In the genomic region with DNA sequence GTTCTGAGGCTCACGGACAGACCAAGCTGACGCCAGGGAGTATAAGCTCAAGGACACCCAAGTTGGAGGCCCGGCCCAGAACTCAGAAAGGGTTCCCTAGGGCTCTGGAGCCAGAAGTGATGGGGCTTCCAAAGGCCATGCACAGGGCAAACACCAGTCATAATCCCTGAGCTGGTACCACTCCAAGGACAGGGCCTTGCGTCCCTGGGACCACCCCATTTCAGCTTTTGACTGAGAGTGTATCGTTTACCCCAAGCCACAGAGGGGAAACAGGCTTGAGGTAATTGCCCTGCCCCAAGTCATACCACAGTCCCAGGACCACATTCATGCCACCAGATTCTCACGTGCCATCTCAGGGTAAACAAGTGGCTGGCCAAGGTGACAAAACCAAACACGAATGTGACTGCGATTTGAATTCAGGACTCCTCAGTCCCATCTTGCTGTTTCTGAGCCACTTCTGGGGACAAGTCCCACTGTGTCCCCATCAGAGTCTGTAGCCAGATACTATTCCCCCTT, we compare ENCODE assay signal across 11 mouse cellular contexts. TPM values are rescaled to one million over a fixed set of nuclear protein-coding genes. Genes with fewer than 3 reads are reported as not detected.
A peak's percentile ranks its signal among the peaks of the same experiment; 100 is the strongest.
DNase-seq lines count a peak whose midpoint lies in the region; ATAC-seq and TF ChIP-seq lines count a peak whose summit lies in the region.
"Had no signal": no experiment of that assay in that cellular context is flagged by ENCODE, and none has a peak within 500 bp of the region (broad histone marks: within the 10 kb centered on the region; RNA-seq: fewer than 3 reads in every experiment).

No protein-coding gene starts in this region.

- H3K36me3 ChIP-seq in embryonic facial prominence, embryonic 10.5 days (replicated peaks) = peaks cover 26% of the 10 kb centered on the region
- H3K36me3 ChIP-seq in liver, embryonic 14.5 days (replicated peaks; ENCODE audit: control insufficient read depth, insufficient read depth, low read depth) = peaks cover 37% of the 10 kb centered on the region

- H3K27ac ChIP-seq in layer of hippocampus, adult 2 months = peak overlapping the region; percentile 61; the same call in 1 of the 2 replicates
- H3K27ac ChIP-seq in embryonic facial prominence, embryonic 10.5 days (replicated peaks) = peak overlapping the region; percentile 31
- H3K27ac ChIP-seq in liver, embryonic 14.5 days = peak overlapping the region; percentile 92

- no peaks in the 10 kb centered on the region for H3K9me3 ChIP-seq in embryonic facial prominence, embryonic 10.5 days
- H3K9me3 ChIP-seq in liver, embryonic 14.5 days (ENCODE audit: control insufficient read depth, low read length) = no peaks in the 10 kb centered on the region

- 88% methylated on average over 8 of the region's 8 CpGs for WGBS in embryonic facial prominence, embryonic 10.5 days
- 87% methylated on average over 8 of the region's 8 CpGs for WGBS in liver, embryonic 14.5 days (ENCODE audit: insufficient replicate concordance)

- no peak for TF ChIP-seq EP300 in liver, embryonic 14.5 days (IDR thresholded peaks at IDR 0.05; ENCODE audit: low read depth)

- no peak for ATAC-seq in liver, embryonic 14.5 days (ENCODE audit: insufficient read depth)

- H3K9ac ChIP-seq in liver, embryonic 14.5 days (replicated peaks) = peak overlapping the region; percentile 94

- H3K27me3 ChIP-seq in embryonic facial prominence, embryonic 10.5 days (replicated peaks; ENCODE audit: low read depth, poor library complexity, severe bottlenecking) = no peaks in the 10 kb centered on the region
- H3K27me3 ChIP-seq in liver, embryonic 14.5 days (ENCODE audit: control insufficient read depth, insufficient read depth, low read length) = no peaks in the 10 kb centered on the region
- H3K27me3 ChIP-seq: Patski had no signal

- H3K4me2 ChIP-seq in liver, embryonic 14.5 days (ENCODE audit: low read depth) = peak overlapping the region; percentile 93

- peaks cover 63% of the 10 kb centered on the region for H3K4me1 ChIP-seq in embryonic facial prominence, embryonic 10.5 days
- peaks cover 49 to 66% of the 10 kb centered on the region in 2 experiments for H3K4me1 ChIP-seq in liver, embryonic 14.5 days (replicated peaks; ENCODE audit: control insufficient read depth in 2 of 2, insufficient read depth in 2 of 2, low read length in 1 of 2)

- no peak overlapping the region for H3K4me3 ChIP-seq in layer of hippocampus, adult 2 months
- 0 out of 2 replicates have a peak overlapping the region, but pooled peaks have one; percentile 0 for H3K4me3 ChIP-seq in embryonic facial prominence, embryonic 10.5 days
- H3K4me3 ChIP-seq in liver, embryonic 14.5 days (ENCODE audit: insufficient read depth in 1 of 2, low read depth in 2 of 2, low read length in 2 of 2) = peak overlapping the region; percentile 94 to 98

- no peak for TF ChIP-seq CTCF in layer of hippocampus, adult 2 months (conservative IDR thresholded peaks at IDR 0.05)
- TF ChIP-seq CTCF in liver, embryonic 14.5 days (IDR thresholded peaks at IDR 0.05; ENCODE audit: low read depth) = no peak

- peak; percentile 34 for DNase-seq in cerebellum, adult 9-10 months
- DNase-seq in cerebellum, postnatal 36 days = no peak
- no peak for DNase-seq in layer of hippocampus, adult 2 months (ENCODE audit: low spot score in 2 of 2)
- no peak for DNase-seq in layer of hippocampus, adult 9-11 months
- DNase-seq in embryonic facial prominence, embryonic 10.5 days (ENCODE audit: low spot score) = no peak
- no peak for DNase-seq in liver, embryonic 14.5 days (ENCODE audit: low read depth in 3 of 3, low spot score in 3 of 3)
- no peak for DNase-seq in left cerebral cortex, adult 9 months (ENCODE audit: low spot score in 2 of 2)
- no peak for DNase-seq in urinary bladder, postnatal 14 days (ENCODE audit: low spot score)
- DNase-seq: B cell, adult 2 months; kidney, adult 11 months had no signal

RNA-seq across cellular contexts. Expression of a gene that starts 4.8 kb away (rescaled TPM):
- 10 to 100 TPM; 63.7 to 65.6 TPM for total RNA-seq in layer of hippocampus, adult 2 months (2021)
- 194 and 204 TPM in 2 replicates for polyA plus RNA-seq in embryonic facial prominence, embryonic 10.5 days (2016; fragmentation: Nextera tagmentation; extraction: Ambion mirVana)
- polyA plus RNA-seq in liver, embryonic 14.5 days (2012; rRNA removed) = 88.8 and 94.0 TPM in 2 replicates
- polyA plus RNA-seq in liver, embryonic 14.5 days (2014; fragmentation: Nextera tagmentation; extraction: Ambion mirVana) = 103 and 109 TPM in 2 replicates

RNA-seq across cellular contexts. Expression of a gene that starts 18.4 kb away (rescaled TPM):
- 10 to 100 TPM; 90.5 to 91.5 TPM for total RNA-seq in layer of hippocampus, adult 2 months (2021)
- polyA plus RNA-seq in embryonic facial prominence, embryonic 10.5 days (2016; fragmentation: Nextera tagmentation; extraction: Ambion mirVana) = 181 and 182 TPM in 2 replicates
- polyA plus RNA-seq in liver, embryonic 14.5 days (2012; rRNA removed) = 22.8 and 25.1 TPM in 2 replicates
- 49.4 and 58.5 TPM in 2 replicates for polyA plus RNA-seq in liver, embryonic 14.5 days (2014; fragmentation: Nextera tagmentation; extraction: Ambion mirVana)

RNA-seq across cellular contexts. Expression of a gene that starts 45.0 kb away (rescaled TPM):
- total RNA-seq in layer of hippocampus, adult 2 months (2021) = 100 to 1,000 TPM; 144 to 151 TPM
- polyA plus RNA-seq in embryonic facial prominence, embryonic 10.5 days (2016; fragmentation: Nextera tagmentation; extraction: Ambion mirVana) = 87.2 and 90.4 TPM in 2 replicates
- polyA plus RNA-seq in liver, embryonic 14.5 days (2012; rRNA removed) = 16.0 and 23.9 TPM in 2 replicates
- polyA plus RNA-seq in liver, embryonic 14.5 days (2014; fragmentation: Nextera tagmentation; extraction: Ambion mirVana) = 21.2 and 22.3 TPM in 2 replicates

Comparison
In these comparisons a context has a peak if more than half of its experiments do, and no peak if none do; other contexts are left out.
1. H3K27ac ChIP-seq: peak in every context shown above with its lines; median percentile 92 in liver, embryonic 14.5 days; 61 in layer of hippocampus, adult 2 months; 31 in embryonic facial prominence, embryonic 10.5 days.